Mouse (Mus musculus): ENCODE measurements at regions not wholly inside any gene's neighbourhood (a gene's known extent, or its start where the extent isn't known, plus 50 kb on each side); places are given as distances from the start of the nearest gene placed in this dataset.

GRCm38 (mm10) chr12:107658821-107659220, 170.4 kb downstream of the 3110018I06Rik start:
- CTCF ChIA-PET: no interaction called here

GRCm38 (mm10) chr12:107662624-107663023, 174.2 kb downstream of the 3110018I06Rik start:
- CTCF ChIA-PET: no interaction called here

- CTCF ChIA-PET: interaction anchor here (0.5 kb wide), 1 partner anchor 53 kb away, joined by 3 read pairs; no protein-coding TSS in a partner anchor
Measured at GRCm38 (mm10) chr12:107667836-107668235, 179.4 kb downstream of the 3110018I06Rik start.

GRCm38 (mm10) chr12:107669046-107669445, 180.6 kb downstream of the 3110018I06Rik start:
- CTCF ChIA-PET: no interaction called here

- CTCF ChIA-PET: no interaction called here
Measured at GRCm38 (mm10) chr12:107669450-107669849, 181.0 kb downstream of the 3110018I06Rik start.

- CTCF ChIA-PET: no interaction called here
Measured at GRCm38 (mm10) chr12:107669910-107670309, 181.5 kb downstream of the 3110018I06Rik start.

GRCm38 (mm10) chr12:107677076-107677475, 188.6 kb downstream of the 3110018I06Rik start:
- CTCF ChIA-PET: no interaction called here

GRCm38 (mm10) chr12:107687447-107687846, 199.0 kb downstream of the 3110018I06Rik start:
- CTCF ChIA-PET: no interaction called here

GRCm38 (mm10) chr12:107689418-107689817, 201.0 kb downstream of the 3110018I06Rik start:
- CTCF ChIA-PET: no interaction called here

- CTCF ChIA-PET: no interaction called here
Measured at GRCm38 (mm10) chr12:107690061-107690460, 201.6 kb downstream of the 3110018I06Rik start.

GRCm38 (mm10) chr12:107693693-107694092, 205.3 kb downstream of the 3110018I06Rik start:
- CTCF ChIA-PET: no interaction called here

GRCm38 (mm10) chr12:107695014-107695413, 206.6 kb downstream of the 3110018I06Rik start:
- CTCF ChIA-PET: no interaction called here

- CTCF ChIA-PET: no interaction called here
Measured at GRCm38 (mm10) chr12:107695438-107696267, 207.2 kb downstream of the 3110018I06Rik start.

- CTCF ChIA-PET: no interaction called here
Measured at GRCm38 (mm10) chr12:107700317-107700716, 211.9 kb downstream of the 3110018I06Rik start.

- CTCF ChIA-PET: no interaction called here
Measured at GRCm38 (mm10) chr12:107700868-107701597, 212.6 kb downstream of the 3110018I06Rik start.

- CTCF ChIA-PET: no interaction called here
Measured at GRCm38 (mm10) chr12:107708812-107709211, 220.4 kb downstream of the 3110018I06Rik start.

- CTCF ChIA-PET: no interaction called here
Measured at GRCm38 (mm10) chr12:107711017-107711416, 222.6 kb downstream of the 3110018I06Rik start.

- CTCF ChIA-PET: interaction anchor here (0.6 kb wide), 1 partner anchor 487 kb away, joined by 3 read pairs; no protein-coding TSS in a partner anchor
Measured at GRCm38 (mm10) chr12:107711675-107712074, 223.2 kb downstream of the 3110018I06Rik start.

GRCm38 (mm10) chr12:107713191-107713590, 224.8 kb downstream of the 3110018I06Rik start:
- CTCF ChIA-PET: no interaction called here

GRCm38 (mm10) chr12:107714846-107715245, 226.4 kb downstream of the 3110018I06Rik start:
- CTCF ChIA-PET: no interaction called here

GRCm38 (mm10) chr12:107715871-107716270, 227.4 kb downstream of the 3110018I06Rik start:
- CTCF ChIA-PET: no interaction called here

- CTCF ChIA-PET: no interaction called here
Measured at GRCm38 (mm10) chr12:107720941-107721340, 232.5 kb downstream of the 3110018I06Rik start.

Data from spleen, embryonic (tissue).